Mouse (Mus musculus) liver, adult 2 months (tissue): ENCODE measurements at regions not wholly inside any gene's neighbourhood (a gene's known extent, or its start where the extent isn't known, plus 50 kb on each side); places are given as distances from the start of the nearest gene placed in this dataset.

ENCODE experiments used
- CTCF ChIP-seq: fragments of 200-500 bp; IDR thresholded peaks from 2 replicates; pipeline ENCODE4 v1.5.1; 2011; ENCODE audit warnings: low read depth, low read length, control low read depth
- POLR2A ChIP-seq: fragments of 200-500 bp; IDR thresholded peaks from 2 replicates; pipeline ENCODE4 v1.6.1; 2011; ENCODE audit warnings: low read length, control low read depth; ENCODE audit not compliant: insufficient read depth; ENCODE audit errors: extremely low read depth

- TF ChIP-seq CTCF (no peak), POLR2A (no peak)
Observed at GRCm38 (mm10) chr10:111637084-111637735, 131.1 kb downstream of the Phlda1 start.
